Mouse (Mus musculus): Measurements from ENCODE around the gene Mindy3. TPM values are rescaled to one million over a fixed set of nuclear protein-coding genes. Genes with fewer than 3 reads are reported as not detected.
A peak's percentile ranks its signal among the peaks of the same experiment; 100 is the strongest.

Gene Mindy3
- 44.1 and 72.3 TPM in 2 replicates for total RNA-seq (2014; rRNA removed)
- 50.1 and 50.8 TPM in 2 replicates for polyA plus RNA-seq (2015; fragmentation: Nextera tagmentation; extraction: Ambion mirVana)

DNA sequence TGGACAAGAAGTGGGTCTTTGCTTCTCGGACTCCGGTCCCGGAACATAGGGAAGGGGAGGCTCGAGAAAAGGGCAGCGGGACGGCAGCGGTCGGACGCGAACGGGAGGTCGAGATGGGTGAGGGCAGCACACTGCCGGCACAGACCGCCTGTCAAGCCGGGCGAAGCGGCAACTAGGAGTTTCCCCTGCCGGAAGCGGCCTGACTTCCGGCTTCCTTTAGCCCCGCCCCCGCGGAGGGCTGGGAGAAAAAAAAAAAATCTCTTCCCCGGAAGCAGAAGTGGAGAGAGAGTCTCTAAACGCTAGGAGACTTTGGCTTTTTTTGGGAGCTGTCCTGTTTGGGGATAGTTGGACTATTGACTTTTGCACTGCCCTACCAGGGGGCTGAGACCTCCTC is at the start of gene Mindy3:
Gene Mindy3, minus strand, starts transcription at position 209 of the 394 bp plus-strand sequence.
- Histone ChIP-seq H3K4me1 (ENCODE audit: insufficient read depth, low read length) (peaks cover 6% of the 10 kb centered on the region; the same call in 1 of the 2 replicates), H3K9me3 (ENCODE audit: low read length) (no peaks in the 10 kb centered on the region), H3K4me2 (ENCODE audit: low read depth, low read length, poor library complexity, severe bottlenecking) (peak within 1 kb of the TSS; percentile 92), H3K27ac (ENCODE audit: low read depth, low read length) (peak within 1 kb of the TSS; percentile 71), H3K27me3 (ENCODE audit: insufficient read depth, low read length) (no peaks in the 10 kb centered on the region), H3K36me3 (ENCODE audit: insufficient read depth, low read length) (no peaks in the 10 kb centered on the region), H3K4me3 (ENCODE audit: low read depth, low read length) (peak within 1 kb of the TSS; percentile 83), H3K9ac (replicated peaks; ENCODE audit: low read length, poor library complexity, severe bottlenecking) (peak within 1 kb of the TSS; percentile 79)
- DNase-seq (ENCODE audit: low spot score) = peak; percentile 92
- peak; percentile 95 for ATAC-seq (ENCODE audit: low FRiP score)
- under 1% methylated on average over 25 of the region's 25 CpGs for WGBS
- no peak; the same call in 1 of the 2 replicates for TF ChIP-seq CTCF (IDR thresholded peaks at IDR 0.05)

DNA sequence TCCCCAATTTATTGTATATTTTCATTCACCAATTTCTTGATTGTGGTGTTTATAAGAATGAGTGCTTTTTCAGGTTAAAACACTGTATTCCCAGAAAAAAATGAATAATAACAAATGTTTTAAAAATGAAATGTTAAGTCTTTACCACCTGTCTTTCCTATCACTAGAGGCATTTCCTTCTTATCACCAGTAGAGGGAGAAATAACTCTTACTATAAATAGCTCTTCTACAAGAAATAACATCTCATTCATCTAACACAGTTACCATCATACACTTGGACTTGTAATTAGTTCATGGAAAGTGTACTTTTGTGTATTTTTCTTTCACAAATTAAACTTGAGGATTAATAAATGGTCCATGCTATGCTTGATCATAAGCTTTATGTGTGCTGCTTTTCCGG is 40.5 kb upstream of the Mindy3 start:
- DNase-seq (ENCODE audit: low spot score) = peak; percentile 17
- no peaks in the 10 kb centered on the region for H3K27me3 ChIP-seq (ENCODE audit: insufficient read depth, low read length)
- WGBS = 86% methylated on average over 1 of the region's 1 CpGs
- H3K4me2 ChIP-seq (ENCODE audit: low read depth, low read length, poor library complexity, severe bottlenecking) = no peak overlapping the region
- H3K9ac ChIP-seq (replicated peaks; ENCODE audit: low read length, poor library complexity, severe bottlenecking) = no peak overlapping the region
- TF ChIP-seq CTCF (IDR thresholded peaks at IDR 0.05) = peak; percentile 81
- no peaks in the 10 kb centered on the region for H3K4me1 ChIP-seq (ENCODE audit: insufficient read depth, low read length)
- H3K9me3 ChIP-seq (ENCODE audit: low read length) = no peaks in the 10 kb centered on the region
- ATAC-seq (ENCODE audit: low FRiP score) = no peak
- no peak overlapping the region for H3K27ac ChIP-seq (ENCODE audit: low read depth, low read length)
- H3K36me3 ChIP-seq (ENCODE audit: insufficient read depth, low read length) = no peaks in the 10 kb centered on the region
- H3K4me3 ChIP-seq (ENCODE audit: low read depth, low read length) = no peak overlapping the region

- ATAC-seq (ENCODE audit: low FRiP score) (no peak), DNase-seq (ENCODE audit: low spot score) (no peak)
- 78% methylated on average over 3 of the region's 3 CpGs for WGBS
- Histone ChIP-seq H3K9ac (replicated peaks; ENCODE audit: low read length, poor library complexity, severe bottlenecking) (no peak overlapping the region), H3K27ac (ENCODE audit: low read depth, low read length) (no peak overlapping the region), H3K4me3 (ENCODE audit: low read depth, low read length) (no peak overlapping the region), H3K27me3 (ENCODE audit: insufficient read depth, low read length) (no peaks in the 10 kb centered on the region), H3K4me2 (ENCODE audit: low read depth, low read length, poor library complexity, severe bottlenecking) (no peak overlapping the region), H3K36me3 (ENCODE audit: insufficient read depth, low read length) (no peaks in the 10 kb centered on the region), H3K4me1 (ENCODE audit: insufficient read depth, low read length) (no peaks in the 10 kb centered on the region), H3K9me3 (ENCODE audit: low read length) (no peaks in the 10 kb centered on the region)
- TF ChIP-seq CTCF (IDR thresholded peaks at IDR 0.05) = no peak
These were observed 30.8 kb upstream of the Mindy3 start for GRCm38 (mm10) chr2:12450108-12450507.

DNA sequence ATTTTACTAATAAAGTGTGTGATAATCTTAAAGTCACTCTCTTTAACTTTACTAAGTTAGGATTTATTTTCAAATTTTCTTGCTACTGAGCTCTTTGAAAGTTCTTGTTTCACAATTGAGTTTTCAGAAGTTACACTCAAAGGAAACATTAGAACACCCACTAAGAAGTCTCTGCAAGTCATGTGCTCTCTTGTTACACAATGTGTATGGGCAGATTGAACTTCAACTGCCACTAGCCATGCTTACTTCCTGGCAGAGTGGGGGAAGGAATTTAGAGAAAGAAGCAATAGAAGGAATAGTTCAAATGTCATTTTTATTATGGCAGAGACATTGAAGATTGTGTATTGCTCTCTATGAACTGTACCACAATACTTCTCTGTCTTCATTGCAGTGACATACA is 20.9 kb upstream of the Mindy3 start:
- ATAC-seq (ENCODE audit: low FRiP score) = no peak
- no peak for DNase-seq (ENCODE audit: low spot score)
- Histone ChIP-seq H3K9ac (replicated peaks; ENCODE audit: low read length, poor library complexity, severe bottlenecking) (no peak overlapping the region), H3K4me1 (ENCODE audit: insufficient read depth, low read length) (no peaks in the 10 kb centered on the region), H3K27me3 (ENCODE audit: insufficient read depth, low read length) (no peaks in the 10 kb centered on the region), H3K4me2 (ENCODE audit: low read depth, low read length, poor library complexity, severe bottlenecking) (no peak overlapping the region), H3K4me3 (ENCODE audit: low read depth, low read length) (no peak overlapping the region), H3K9me3 (ENCODE audit: low read length) (no peaks in the 10 kb centered on the region), H3K36me3 (ENCODE audit: insufficient read depth, low read length) (no peaks in the 10 kb centered on the region), H3K27ac (ENCODE audit: low read depth, low read length) (no peak overlapping the region)
- TF ChIP-seq CTCF (IDR thresholded peaks at IDR 0.05) = no peak

DNA sequence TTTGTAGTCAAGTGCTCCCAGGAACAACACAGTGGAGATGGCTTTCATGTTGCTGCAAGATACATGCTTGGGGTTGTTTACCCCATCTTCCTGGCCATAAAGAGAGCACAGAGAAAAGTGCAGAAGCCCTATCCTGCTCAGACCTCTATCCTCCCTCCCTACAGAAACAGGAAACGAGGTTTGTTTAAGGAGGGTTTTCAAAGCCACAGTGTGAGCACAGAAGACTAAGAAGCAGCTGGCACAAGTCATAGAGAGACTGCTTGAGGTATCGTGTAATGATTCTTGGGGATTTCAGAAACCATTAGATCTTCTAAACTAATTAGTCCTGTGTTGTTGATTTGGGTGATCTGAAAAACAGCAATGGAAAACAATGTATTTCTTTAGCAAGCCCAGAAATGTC is 20.3 kb upstream of the Mindy3 start:
- H3K9me3 ChIP-seq (ENCODE audit: low read length) = no peaks in the 10 kb centered on the region
- 54% methylated on average over 2 of the region's 2 CpGs for WGBS
- DNase-seq (ENCODE audit: low spot score) (no peak), ATAC-seq (ENCODE audit: low FRiP score) (no peak)
- H3K27me3 ChIP-seq (ENCODE audit: insufficient read depth, low read length) = no peaks in the 10 kb centered on the region
- no peak overlapping the region for H3K27ac ChIP-seq (ENCODE audit: low read depth, low read length)
- H3K36me3 ChIP-seq (ENCODE audit: insufficient read depth, low read length) = no peaks in the 10 kb centered on the region
- no peak overlapping the region for H3K4me3 ChIP-seq (ENCODE audit: low read depth, low read length)
- H3K9ac ChIP-seq (replicated peaks; ENCODE audit: low read length, poor library complexity, severe bottlenecking) = no peak overlapping the region
- H3K4me2 ChIP-seq (ENCODE audit: low read depth, low read length, poor library complexity, severe bottlenecking) = no peak overlapping the region
- TF ChIP-seq CTCF (IDR thresholded peaks at IDR 0.05) = no peak
- H3K4me1 ChIP-seq (ENCODE audit: insufficient read depth, low read length) = no peaks in the 10 kb centered on the region

GRCm38 (mm10) chr2:12438181-12438580 is 18.9 kb upstream of the Mindy3 start:
- Histone ChIP-seq H3K4me2 (ENCODE audit: low read depth, low read length, poor library complexity, severe bottlenecking) (no peak overlapping the region), H3K9me3 (ENCODE audit: low read length) (no peaks in the 10 kb centered on the region), H3K4me3 (ENCODE audit: low read depth, low read length) (no peak overlapping the region), H3K36me3 (ENCODE audit: insufficient read depth, low read length) (no peaks in the 10 kb centered on the region), H3K27ac (ENCODE audit: low read depth, low read length) (no peak overlapping the region), H3K9ac (replicated peaks; ENCODE audit: low read length, poor library complexity, severe bottlenecking) (no peak overlapping the region), H3K4me1 (ENCODE audit: insufficient read depth, low read length) (no peaks in the 10 kb centered on the region), H3K27me3 (ENCODE audit: insufficient read depth, low read length) (no peaks in the 10 kb centered on the region)
- 77% methylated on average over 2 of the region's 2 CpGs for WGBS
- peak; percentile 81 for DNase-seq (ENCODE audit: low spot score)
- peak; percentile 82 for TF ChIP-seq CTCF (IDR thresholded peaks at IDR 0.05)
- ATAC-seq (ENCODE audit: low FRiP score) = peak; percentile 66
